Mouse (Mus musculus) CD8-positive naive resting alpha-beta T cell, adult 2 months (primary cell): ENCODE results near the gene Prpf31.

ENCODE experiments used
- DNase-seq, 2 experiments: peaks; one replicate each; pipeline ENCODE4 v3.0.0; 2022; ENCODE audit warnings: low read depth in 2 of 2, low spot score in 2 of 2

Prpf31 gene

DNA sequence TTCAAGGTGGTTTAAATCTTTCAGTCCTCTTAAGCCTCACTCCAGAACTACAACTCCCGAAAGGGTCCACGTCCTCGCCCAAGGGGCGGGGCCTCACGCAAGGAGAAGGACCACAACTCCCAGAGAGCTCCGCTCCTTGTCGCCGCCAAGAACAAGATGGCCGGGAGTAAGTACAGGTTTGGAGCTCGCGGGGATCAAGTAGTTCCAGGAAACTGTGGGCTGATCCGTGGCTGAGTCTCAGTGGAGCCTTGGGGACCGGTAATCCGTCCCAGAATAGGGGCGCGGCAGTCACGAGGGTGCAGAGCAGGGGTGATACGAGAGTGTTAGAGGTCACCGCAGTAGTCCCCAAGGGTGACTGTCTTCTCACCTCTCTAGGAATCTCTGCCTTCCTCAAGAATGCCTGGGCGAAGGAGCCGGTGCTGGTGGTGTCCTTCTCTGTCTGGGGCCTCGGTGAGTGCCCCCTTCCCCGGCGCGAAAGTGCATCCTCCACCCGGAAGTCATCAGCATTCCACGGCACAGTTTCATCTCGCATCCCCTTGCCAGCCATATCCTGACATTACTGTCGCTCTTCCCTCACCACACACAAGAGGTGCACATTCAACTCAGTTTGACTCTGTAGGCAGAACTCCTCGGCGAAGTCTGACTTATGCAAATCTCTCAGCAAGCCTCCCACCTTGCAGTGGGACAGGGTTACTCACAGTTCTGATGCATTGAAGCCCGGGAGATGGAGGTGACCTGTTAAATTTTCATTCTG lies 12.4 kb upstream of the Prpf31 start, which contains the start of gene Ndufa3:
TSS of gene Ndufa3 (plus strand) at position 132 of the 754 bp plus-strand sequence.
- peak; percentile 81 to 83 for DNase-seq

DNA sequence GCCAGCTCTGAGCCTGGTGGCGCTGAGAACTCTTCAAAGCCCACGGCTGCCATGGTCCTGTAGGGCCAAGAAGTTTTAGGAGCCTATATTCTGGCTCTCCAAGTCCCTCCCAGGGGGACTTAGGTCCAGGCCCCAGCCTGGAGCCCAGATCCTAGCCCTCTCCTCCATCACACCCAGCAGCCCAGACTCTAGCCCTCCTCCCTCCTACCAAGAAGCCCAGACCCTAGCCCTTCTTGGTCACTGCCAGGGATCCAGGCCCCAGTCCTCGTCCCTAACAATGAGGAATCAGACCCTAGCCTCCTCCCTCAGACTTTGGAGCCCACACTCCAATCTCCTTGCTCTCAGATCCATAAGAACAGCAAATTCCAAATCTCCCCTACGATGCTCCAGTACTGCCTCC lies 755 bp upstream of the Prpf31 start:
- DNase-seq, result peak in 1 of 2 experiments; percentile 11

DNA sequence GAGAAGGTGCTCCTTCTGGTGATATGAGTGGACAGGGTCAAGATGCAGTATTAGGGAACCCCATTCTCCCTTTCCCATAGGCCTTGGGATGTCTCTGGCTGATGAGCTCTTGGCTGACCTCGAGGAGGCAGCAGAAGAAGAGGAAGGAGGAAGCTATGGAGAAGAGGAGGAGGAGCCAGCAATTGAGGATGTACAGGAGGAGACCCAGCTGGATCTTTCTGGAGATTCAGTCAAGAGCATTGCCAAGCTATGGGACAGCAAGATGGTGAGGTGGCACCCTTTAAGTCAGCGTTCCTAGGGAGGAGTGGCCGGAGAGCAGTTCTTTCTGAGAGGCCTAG lies 662 bp downstream of the Prpf31 start:
- no peak for DNase-seq

DNA sequence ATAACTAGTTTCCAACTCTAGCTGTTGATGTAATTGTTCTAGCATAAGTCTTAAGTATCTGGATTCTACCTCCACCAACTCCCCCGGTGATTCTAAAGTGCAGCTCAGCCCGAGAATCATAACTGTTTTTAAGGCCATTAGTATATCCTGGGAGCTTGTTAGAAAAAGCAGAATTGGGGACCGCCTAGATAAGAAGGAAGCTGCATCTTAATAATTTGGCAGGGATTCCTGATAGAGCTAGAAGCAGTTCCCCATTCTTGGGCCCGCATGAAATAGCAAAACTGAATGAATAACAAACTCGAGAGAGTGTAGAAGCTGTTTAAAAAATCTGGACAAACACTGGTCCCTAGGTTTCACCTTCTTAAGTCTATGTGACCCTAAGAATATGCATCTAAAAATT lies 13.6 kb downstream of the Prpf31 start:
- no peak for DNase-seq

DNA sequence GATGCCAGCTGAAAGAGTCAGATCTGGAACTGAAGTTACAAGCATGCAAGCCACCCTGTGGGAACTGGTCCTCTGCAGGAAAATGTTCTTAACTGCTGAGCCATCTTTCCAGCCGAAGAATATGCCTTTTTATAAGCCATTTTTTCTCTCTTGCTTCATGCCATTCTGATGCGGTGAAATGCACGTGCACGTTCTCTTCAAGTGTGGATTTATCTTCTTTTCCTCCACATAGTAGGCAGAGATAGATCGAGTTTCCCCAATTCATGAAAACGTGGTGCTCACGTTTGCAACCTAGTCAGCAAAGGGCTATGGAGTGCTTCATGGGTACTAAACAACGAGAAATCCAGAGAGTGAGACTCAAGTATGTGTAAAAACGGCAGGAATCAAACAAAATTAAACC lies 14.1 kb downstream of the Prpf31 start:
- DNase-seq, result no peak

DNA sequence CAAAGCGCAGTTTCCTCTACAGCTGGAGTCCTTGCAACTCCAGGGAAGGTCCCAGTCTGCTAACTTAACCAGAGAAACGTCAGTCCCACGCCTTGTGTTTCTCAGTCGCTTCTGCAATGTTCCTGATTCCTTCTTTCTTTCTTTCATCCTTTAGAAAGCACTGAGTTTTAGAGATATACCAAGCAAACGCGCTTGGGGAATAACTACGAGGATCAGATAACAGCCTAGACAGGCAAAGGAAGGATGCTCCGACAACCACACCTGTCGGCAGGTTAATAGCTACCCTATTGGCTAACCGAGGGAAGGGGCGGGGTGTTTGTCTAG lies 14.5 kb downstream of the Prpf31 start:
- DNase-seq, result no peak

DNA sequence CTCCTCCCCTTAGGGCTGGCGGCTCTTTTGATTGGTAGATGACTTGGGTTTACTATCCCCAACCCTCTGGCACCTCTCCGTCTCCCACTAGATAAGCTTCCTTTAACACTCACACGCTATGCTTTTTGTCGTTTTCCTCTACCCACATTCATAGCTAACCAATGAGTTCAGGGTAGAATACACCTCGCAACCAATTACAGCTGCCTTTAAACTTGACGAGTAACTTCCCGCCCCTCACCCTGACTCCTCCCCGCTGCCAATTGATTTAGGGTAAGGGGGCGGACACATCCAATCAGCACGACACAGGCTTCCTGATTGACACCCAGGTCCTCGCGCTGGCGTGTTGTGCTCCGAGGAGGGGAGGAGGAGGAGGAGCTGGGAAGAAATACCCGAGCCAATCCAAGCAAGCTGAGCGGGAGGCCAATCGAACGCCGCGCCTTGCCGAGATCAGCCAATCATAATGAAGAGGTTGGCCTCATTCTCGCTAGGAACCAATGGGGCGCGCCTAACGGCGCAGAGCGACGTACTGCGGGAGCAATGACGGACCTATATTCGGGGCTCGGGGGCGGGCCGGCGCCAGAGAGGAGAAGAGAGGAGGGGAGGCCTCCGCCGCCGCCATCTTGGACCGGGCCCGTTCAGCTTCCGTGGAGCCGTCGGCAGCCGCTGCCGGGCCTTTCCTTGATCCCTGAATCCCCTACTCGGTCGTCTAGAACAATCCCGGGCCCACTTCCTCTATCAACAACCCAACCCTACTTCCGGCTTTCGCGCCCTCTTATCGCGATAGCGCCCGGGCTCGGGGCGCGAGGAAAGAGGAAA lies 15.1 kb downstream of the Prpf31 start, which contains the start of gene Cnot3:
TSS of gene Cnot3 (plus strand) at position 597 of the 816 bp plus-strand sequence.
- peak; percentile 97 to 99 for DNase-seq

DNA sequence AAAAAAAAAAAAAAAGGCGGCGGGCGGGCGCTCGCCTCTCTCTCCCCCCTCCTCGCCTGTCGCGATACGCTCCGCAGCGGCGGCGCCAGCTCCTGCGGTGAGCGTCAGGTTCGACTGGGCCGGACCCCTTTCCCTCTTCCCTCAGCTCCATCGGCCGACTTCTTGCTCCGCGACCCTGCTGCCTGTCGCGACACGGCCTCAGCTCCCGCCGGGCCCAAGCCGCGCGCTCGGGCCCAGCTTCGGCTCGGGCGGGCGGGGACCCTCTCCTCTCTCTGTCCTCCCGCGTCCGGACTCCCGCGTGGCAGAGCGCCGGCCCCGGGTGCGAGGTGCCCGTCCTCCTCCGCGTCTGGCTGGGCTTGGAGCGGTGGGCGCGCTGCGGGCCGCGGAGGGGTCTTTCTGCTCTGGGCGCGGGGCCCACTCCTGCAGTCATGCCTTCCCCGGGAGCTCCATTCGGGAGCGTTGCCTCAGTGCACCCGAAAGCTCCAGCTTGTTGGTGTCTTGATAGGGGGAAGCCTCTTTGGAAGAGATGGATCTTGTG lies 15.8 kb downstream of the Prpf31 start:
- no peak for DNase-seq

DNA sequence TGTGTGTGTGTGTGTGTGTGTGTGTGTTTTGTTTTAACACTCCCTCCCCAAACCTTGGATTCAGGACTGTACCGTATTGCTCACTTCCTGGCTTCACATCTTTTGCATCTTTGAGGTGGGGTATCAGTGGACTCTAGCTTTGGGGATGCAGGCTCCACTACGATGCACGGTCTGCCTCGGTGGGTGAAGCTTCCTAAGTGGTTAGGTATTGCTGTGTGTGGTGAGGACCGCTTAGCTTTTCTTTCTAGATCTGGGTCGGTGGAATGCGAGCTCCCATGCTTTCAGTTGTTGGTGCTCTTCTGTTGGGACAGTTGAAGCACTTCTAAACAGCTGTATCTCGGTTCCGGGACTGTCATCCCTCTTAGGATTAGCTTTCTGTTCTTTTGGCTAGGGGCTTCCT lies 16.4 kb downstream of the Prpf31 start:
- DNase-seq, result no peak

DNA sequence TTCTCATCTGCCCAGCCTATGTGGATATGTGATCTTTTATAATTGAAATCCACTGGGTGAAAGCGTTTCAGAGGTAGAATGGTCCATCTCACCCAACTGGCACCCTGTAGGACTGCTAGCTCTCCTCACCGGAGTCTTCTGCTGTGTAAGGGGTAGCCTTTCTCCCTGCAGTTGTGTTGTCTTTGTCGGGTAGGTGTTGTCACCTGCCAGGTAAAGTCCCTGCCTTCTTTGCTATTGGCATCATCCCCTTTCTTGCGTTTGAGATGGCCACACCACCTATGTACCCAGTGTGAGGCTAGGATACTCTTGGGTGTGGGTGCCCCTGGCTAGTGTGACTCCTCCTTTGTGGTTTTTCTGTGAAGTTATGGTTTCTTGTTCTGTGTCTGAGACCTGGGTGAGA lies 16.9 kb downstream of the Prpf31 start:
- DNase-seq, result no peak

DNA sequence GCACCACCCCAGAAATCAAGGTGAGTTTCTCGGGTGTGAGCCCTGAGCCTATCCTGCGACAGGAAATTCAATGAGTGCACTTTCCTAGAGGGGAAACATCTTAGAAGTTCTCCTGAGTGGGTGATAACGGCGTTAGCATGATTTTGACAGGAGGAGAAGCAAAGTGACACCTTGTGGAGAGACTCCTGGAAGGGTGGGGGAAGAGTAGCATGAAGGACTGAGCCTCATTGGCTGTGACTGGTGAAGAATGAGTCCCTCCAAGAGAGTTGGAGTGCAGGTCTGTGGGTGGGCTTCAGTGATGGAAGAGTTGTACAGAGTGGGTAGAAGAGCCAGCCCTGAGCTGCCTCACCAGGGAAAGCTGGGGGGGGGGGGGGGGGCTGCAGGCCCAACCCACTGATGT lies 27.2 kb downstream of the Prpf31 start:
- DNase-seq, result no peak

DNA sequence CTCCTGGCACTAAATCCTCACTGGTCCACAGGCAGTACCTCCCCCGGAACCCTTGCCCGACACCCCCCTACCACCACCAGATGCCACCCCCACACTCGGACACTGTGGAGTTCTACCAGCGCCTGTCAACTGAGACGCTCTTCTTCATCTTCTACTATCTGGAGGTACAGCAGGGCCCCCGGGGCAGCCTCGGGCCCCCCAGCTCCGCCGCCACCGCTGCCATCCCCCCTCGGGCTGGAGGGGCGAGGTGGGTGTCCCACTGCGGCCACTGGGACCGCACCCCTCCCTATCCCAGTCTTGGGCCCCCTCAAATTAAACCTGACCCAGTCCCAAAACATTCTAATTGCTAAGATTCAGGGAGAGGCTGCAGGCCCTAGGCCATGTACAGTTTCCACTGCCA lies 28.8 kb downstream of the Prpf31 start:
- no peak for DNase-seq

DNA sequence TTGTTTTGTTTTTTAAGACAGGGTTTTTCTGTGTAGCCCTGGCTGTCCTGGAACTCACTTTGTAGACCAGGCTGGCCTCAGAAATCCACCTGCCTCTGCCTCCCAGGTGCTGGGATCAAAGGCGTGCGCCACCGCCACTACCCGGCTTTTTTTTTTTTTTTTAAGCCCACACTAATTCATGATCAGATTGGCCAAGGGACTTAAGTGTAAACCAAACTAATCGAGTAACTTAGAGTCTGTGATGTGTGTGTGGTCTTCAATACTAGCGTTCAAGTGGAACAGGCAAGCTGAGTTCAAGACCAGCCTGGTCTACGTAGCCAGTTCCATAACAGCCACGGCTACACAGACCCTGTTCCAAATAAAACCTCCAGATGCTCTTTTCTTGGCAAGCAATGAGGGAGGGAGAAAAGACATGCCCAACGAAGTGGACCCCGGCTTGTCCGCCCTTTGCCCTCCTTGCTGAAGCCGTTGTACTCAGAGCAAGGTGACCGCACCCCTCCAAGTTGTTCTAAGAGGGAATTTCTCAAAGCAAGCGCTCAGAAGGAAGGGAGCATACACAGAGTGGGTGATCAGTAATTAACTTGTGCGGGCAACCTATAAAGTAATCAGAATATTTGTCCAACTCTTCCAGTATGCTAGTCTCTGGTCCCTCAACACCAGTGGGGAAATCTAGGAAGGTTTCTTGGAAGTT lies 34.9 kb downstream of the Prpf31 start:
- no peak for DNase-seq

DNA sequence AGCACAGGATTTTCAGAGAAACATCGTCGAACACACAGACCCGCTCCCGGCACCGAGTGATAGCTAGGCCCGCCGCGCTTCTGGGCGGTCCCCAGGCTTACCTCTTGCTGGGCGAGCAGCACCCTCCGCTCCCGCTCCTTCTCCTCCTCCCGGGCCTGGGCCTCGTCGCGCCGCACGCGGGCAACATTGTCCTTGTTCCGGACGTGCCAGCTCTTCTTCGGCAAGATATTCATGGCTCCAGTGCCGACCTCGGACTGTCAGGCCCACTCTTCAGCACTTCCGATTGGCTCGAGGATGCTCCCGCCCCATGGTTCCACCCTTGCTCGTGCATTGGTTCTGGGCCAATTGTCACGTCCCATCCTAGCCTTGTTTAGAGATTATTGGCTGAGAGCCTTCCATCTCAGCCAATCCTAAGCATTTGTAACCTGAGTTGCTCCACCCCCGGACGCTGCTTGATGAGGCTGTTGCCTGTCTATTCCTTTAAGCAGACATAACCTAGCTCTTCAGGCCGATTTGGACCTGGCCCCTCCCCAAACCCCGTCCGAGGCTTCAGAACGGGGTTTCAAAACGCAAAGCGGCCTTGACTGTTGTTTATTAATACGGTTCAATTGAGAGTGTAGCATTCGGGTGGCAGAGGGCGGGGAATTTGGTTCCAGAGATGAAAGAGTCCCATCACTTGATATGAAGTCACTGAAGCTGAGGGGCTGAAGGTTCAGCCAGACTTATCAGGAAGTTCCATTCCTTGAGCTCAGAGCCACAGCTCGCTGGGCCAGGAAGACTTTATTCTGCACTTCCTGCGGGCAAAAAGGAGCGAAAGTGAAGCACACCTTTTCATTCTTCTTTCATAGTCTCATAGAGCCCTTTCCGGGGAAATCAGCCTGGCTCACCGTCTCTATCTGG lies 35.7 kb downstream of the Prpf31 start, which contains the start of gene Leng1:
TSS of gene Leng1 (minus strand) at position 626 of the 900 bp plus-strand sequence.
- DNase-seq, result peak; percentile 91

DNA sequence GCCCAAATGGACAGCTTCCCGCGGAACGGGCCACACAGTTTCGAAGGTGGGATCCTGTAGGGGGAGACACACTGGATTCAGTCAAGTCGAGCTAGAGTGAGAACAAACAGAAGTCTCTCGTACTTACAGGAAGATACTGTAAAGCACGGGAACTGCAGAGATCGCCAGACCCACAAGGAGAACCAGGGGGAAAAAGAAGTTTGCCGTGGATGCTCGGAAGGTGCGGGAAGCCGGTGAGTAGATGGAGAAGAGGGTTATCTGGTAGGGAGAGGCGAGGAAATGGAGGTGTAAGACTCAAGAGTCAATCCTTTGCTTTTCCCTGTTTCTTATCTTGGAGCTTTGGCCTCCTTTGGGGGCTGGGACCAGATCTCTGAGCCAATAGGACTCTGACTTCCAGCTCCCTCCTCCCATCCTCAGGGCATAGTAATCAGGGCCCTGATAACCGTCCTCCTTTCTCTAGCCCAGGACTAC lies 37.2 kb downstream of the Prpf31 start:
- no peak for DNase-seq

DNA sequence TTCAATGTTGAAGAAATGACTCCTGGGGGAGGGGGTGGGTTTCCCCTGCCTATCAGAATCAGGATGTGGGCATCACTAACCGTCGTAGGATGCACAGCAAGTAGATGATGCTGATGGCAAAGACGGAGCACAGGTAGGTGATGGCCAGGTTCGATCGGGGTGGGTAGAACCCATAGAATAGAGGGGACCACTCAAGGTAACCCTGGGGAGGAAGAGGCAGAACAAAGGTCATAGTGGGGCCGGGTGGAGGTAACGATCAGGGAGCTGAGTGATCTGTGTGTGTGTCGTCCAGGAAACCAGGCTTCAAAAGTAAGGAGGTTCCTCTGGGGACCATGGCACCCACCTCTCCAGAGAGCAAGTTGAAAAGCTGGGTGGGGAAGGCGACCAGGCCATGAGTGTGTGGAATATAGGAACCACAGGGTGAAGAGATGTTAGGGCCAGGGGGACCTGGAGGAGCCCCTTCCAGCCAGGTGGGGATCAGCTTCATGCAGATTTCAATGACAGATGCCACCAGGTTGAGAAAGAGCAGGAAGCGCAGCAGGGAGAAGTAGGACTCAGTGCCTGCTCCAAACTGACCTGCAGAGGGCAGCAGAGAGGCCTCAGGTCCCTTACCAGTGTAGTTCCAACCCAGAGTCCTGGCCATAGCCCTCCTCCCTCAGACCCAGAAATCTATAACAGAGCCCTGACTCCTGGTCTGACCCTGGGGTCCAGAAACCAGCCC lies 44.9 kb downstream of the Prpf31 start:
- peak; percentile 71 to 81 for DNase-seq

DNA sequence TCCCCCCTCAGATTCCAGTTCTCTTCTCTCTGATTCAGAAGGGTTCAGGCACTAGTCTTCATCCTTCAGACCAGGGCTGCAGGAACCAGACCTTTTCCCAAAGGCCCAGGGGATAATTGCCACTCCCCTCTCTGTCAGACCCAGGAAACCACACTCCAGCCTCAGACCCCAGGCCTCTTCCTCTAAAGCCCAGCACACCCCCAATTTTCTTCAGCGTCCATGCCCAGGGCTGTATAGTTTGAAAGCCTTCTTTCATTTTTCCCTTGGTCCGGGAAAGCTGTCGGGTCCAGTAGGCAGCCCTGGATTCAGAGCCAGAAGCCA lies 45.4 kb downstream of the Prpf31 start:
- DNase-seq, result no peak

DNA sequence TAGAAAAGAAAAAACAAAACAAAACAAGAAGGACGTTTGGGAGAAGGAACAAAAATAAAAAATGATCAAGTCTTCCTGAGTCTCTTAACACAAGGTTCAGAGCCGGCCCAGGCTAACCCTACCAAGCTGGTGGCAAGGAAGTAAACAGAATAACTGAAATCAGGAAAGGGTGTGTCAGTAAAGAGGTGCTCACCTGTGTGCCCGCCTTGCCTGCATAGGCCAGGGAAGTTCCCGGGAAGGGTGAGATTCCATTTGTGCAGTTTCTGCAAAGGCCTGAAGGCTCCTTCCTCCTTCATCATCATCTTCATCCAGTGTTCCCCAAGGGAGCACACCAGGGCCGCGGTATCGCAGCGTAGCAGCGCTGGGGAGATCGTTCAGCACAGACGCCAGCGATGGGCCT lies 46.6 kb downstream of the Prpf31 start:
- no peak for DNase-seq

DNA sequence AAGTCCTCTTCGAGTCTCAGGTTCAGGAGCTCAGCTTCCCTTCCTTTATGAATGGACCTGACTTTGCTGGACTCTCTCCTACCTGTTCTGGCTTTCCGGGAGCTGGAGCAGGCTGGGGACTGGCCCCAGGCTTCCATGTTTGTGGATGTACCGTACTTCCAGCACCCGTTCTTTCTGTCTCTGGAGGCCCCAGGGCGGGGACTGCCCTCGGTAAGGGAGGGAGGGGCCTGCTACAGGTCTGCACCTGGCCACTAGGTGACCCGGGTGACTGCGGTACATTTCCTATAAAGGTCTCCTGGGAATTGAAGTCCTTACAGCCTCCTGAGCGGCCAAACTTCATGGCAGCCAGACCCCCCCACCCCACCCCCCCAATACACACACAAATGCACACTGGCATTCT lies 47.6 kb downstream of the Prpf31 start, which contains the start of gene Tmc4:
TSS of gene Tmc4 (minus strand) at position 212 of the 400 bp plus-strand sequence.
- no peak for DNase-seq
